Comparison of ENCODE assay signal across 11 mouse cellular contexts in the genomic region with DNA sequence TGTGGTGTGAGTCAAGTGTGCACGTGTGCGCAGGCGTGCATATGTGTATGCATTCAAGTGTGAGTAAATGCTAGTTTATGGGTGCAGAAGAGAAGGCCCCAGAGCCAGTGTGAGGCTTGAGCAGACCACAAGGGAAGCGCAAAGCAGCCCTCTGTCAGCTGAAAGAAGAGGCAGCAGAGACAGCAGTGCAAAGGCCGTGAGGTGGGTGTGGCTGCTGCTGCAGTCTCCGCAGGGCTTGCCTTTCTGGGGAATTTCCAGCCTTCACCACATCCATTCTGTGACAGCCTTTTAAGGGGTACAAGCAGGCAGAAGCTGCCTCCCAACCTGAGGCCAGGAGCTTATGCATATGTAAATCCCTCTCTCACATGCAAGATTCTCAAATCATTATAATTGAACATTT.
A peak's percentile ranks its signal among the peaks of the same experiment; 100 is the strongest.
DNase-seq lines count a peak whose midpoint lies in the region; ATAC-seq and TF ChIP-seq lines count a peak whose summit lies in the region.
"Had no signal": no experiment of that assay in that cellular context is flagged by ENCODE, and none has a peak within 500 bp of the region (broad histone marks: within the 10 kb centered on the region; RNA-seq: fewer than 3 reads in every experiment).

No protein-coding gene starts in this region.

- peak; percentile 42; the same call in 1 of the 2 replicates for ATAC-seq in intestine, embryonic 16.5 days
- no peak for ATAC-seq in intestine, postnatal 0 days
- ATAC-seq in common myeloid progenitor, adult 5-6 weeks (replicated peaks; ENCODE audit: low read depth, poor library complexity, severe bottlenecking) = peak; percentile 45
- ATAC-seq in monocyte, adult 5-6 weeks (replicated peaks; ENCODE audit: insufficient number of reproducible peaks, low FRiP score, low TSS enrichment, poor library complexity, severe bottlenecking) = no peak
- no peak for ATAC-seq in erythroblast, adult 5-6 weeks (replicated peaks; ENCODE audit: low FRiP score, poor library complexity, severe bottlenecking)
- no peak for ATAC-seq in heart, embryonic 11.5 days (replicated peaks; ENCODE audit: insufficient number of reproducible peaks, low FRiP score, low TSS enrichment)
- ATAC-seq: Patski had no signal

- H3K4me2 ChIP-seq in intestine, embryonic 16.5 days (ENCODE audit: low read depth, low read length) = no peak overlapping the region
- no peak overlapping the region for H3K4me2 ChIP-seq in intestine, postnatal 0 days (replicated peaks; ENCODE audit: low read depth)
- no peak overlapping the region for H3K4me2 ChIP-seq in heart, embryonic 11.5 days

- no peak overlapping the region for H3K27ac ChIP-seq in intestine, embryonic 16.5 days (ENCODE audit: low read length)
- H3K27ac ChIP-seq in intestine, postnatal 0 days (ENCODE audit: low read depth, low read length) = no peak overlapping the region
- H3K27ac ChIP-seq in heart, embryonic 11.5 days (ENCODE audit: low read depth, low read length) = no peak overlapping the region

- no peaks in the 10 kb centered on the region for H3K27me3 ChIP-seq in intestine, embryonic 16.5 days (replicated peaks; ENCODE audit: control insufficient read depth, insufficient read depth, low read length)
- H3K27me3 ChIP-seq in intestine, postnatal 0 days (replicated peaks; ENCODE audit: control insufficient read depth, insufficient read depth, low read length) = no peaks in the 10 kb centered on the region
- H3K27me3 ChIP-seq in heart, embryonic 11.5 days (ENCODE audit: control insufficient read depth, insufficient read depth, low read length) = no peaks in the 10 kb centered on the region
- H3K27me3 ChIP-seq: Patski had no signal

- TF ChIP-seq CTCF in intestine, postnatal 0 days (IDR thresholded peaks at IDR 0.05; ENCODE audit: low read depth) = no peak

- 65% methylated on average over 6 of the region's 6 CpGs for WGBS in intestine, embryonic 16.5 days
- WGBS in intestine, postnatal 0 days = 71% methylated on average over 6 of the region's 6 CpGs
- 59% methylated on average over 6 of the region's 6 CpGs for WGBS in heart, embryonic 11.5 days (ENCODE audit: insufficient replicate concordance)

- H3K9ac ChIP-seq in intestine, embryonic 16.5 days (ENCODE audit: low read depth, low read length) = no peak overlapping the region
- H3K9ac ChIP-seq in intestine, postnatal 0 days (ENCODE audit: low read depth, low read length) = no peak overlapping the region
- H3K9ac ChIP-seq in heart, embryonic 11.5 days (ENCODE audit: low read depth, low read length) = no peak overlapping the region

- DNase-seq in CD8-positive naive resting alpha-beta T cell, adult 2 months (ENCODE audit: low read depth in 2 of 2, low spot score in 2 of 2) = peak; percentile 67
- peak; percentile 74 for DNase-seq in naive thymus-derived CD4-positive, alpha-beta T cell, adult 2 months (ENCODE audit: low read depth)
- DNase-seq: cerebellum, adult 11-12 months; lung, adult 18-20 months had no signal

- H3K36me3 ChIP-seq in intestine, embryonic 16.5 days (ENCODE audit: control insufficient read depth, insufficient read depth, low read length) = no peaks in the 10 kb centered on the region
- H3K36me3 ChIP-seq in intestine, postnatal 0 days (ENCODE audit: control insufficient read depth, insufficient read depth) = no peaks in the 10 kb centered on the region
- H3K36me3 ChIP-seq in heart, embryonic 11.5 days (ENCODE audit: control insufficient read depth, insufficient read depth, low read length) = no peaks in the 10 kb centered on the region

- H3K4me1 ChIP-seq in intestine, embryonic 16.5 days (ENCODE audit: control insufficient read depth, insufficient read depth, low read length) = 0 out of 2 replicates have a peak, but pooled peaks cover 5% of the 10 kb centered on the region
- no peaks in the 10 kb centered on the region for H3K4me1 ChIP-seq in intestine, postnatal 0 days (replicated peaks; ENCODE audit: control insufficient read depth, insufficient read depth, low read length)
- no peaks in the 10 kb centered on the region; the same call in 1 of the 2 replicates for H3K4me1 ChIP-seq in heart, embryonic 11.5 days (ENCODE audit: control insufficient read depth, insufficient read depth, low read length)

- H3K9me3 ChIP-seq in intestine, embryonic 16.5 days (ENCODE audit: control insufficient read depth, low read length) = no peaks in the 10 kb centered on the region
- no peaks in the 10 kb centered on the region for H3K9me3 ChIP-seq in intestine, postnatal 0 days (ENCODE audit: control insufficient read depth)
- no peaks in the 10 kb centered on the region for H3K9me3 ChIP-seq in heart, embryonic 11.5 days (replicated peaks; ENCODE audit: control insufficient read depth, low read length)

- no peak overlapping the region for H3K4me3 ChIP-seq in intestine, embryonic 16.5 days (ENCODE audit: low read length)
- H3K4me3 ChIP-seq in intestine, postnatal 0 days (ENCODE audit: low read depth, low read length) = no peak overlapping the region
- no peak overlapping the region for H3K4me3 ChIP-seq in heart, embryonic 11.5 days (ENCODE audit: low read depth, low read length)

Comparison
In these comparisons a context has a peak if more than half of its experiments do, and no peak if none do; other contexts are left out.
1. ATAC-seq: peak in intestine, embryonic 16.5 days (single experiment) and common myeloid progenitor, adult 5-6 weeks (single experiment); none in intestine, postnatal 0 days (single experiment), monocyte, adult 5-6 weeks (single experiment), erythroblast, adult 5-6 weeks (single experiment) and heart, embryonic 11.5 days (single experiment).